Mouse (Mus musculus): ENCODE measurements around the gene Frmd4a. TPM values are rescaled to one million over a fixed set of nuclear protein-coding genes. Genes with fewer than 3 reads are reported as not detected.

The Frmd4a gene
- polyA plus RNA-seq, 1 experiment from 2014 or later = 24.2 TPM

DNA sequence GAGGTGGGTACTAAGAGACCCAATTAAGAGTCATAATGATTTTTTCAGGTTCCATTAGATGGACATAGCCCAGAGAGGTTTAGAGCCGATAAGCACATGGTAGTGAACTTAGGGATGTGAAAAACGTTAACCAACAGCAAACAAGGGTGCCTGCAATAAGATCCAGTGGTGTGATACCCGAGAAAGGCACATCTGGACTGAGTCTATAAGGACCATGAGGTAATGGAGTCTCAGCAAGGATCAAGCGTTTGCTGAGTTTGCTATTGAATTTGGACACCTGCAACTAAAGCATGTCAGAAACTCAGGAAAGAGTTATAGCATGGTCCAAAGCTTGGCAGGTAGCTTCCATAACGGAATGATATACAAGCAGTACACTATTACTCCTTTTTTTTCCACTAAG, 566.7 kb downstream of the Frmd4a start:
- peaks cover 93% of the 10 kb centered on the region for H3K36me3 ChIP-seq (ENCODE audit: inconsistent target)

DNA sequence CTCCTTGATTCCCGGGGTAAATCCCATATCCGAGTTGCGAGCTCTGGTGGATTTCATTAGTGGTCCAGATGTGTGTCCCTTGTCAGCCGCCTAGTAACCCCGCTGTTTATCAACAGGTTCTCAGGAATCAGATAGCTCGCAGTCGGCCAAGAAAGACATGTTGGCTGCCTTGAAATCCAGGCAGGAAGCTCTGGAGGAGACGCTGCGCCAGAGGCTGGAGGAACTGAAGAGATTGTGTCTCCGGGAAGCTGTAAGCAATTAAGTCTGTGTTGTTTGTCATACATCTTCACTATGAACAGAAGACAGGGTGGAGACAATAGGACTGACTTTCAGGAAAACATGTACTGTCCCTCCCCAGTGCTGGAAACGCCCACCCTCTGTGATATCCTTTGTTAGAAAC, 568.7 kb downstream of the Frmd4a start:
- WGBS (ENCODE audit: missing documents) = 95% methylated on average over 10 of the region's 11 CpGs
- no peak overlapping the region for H3K4me3 ChIP-seq (ENCODE audit: inconsistent target)
- H3K27ac ChIP-seq = no peak overlapping the region
- peaks cover 79% of the 10 kb centered on the region; the same call in 1 of the 2 replicates for H3K79me2 ChIP-seq (ENCODE audit: inconsistent target)
- H3K36me3 ChIP-seq (ENCODE audit: inconsistent target) = peaks cover 93% of the 10 kb centered on the region

More for the DNA sequence above, 566.7 kb downstream of the Frmd4a start:
- no peak overlapping the region for H3K4me3 ChIP-seq (ENCODE audit: inconsistent target)
- peaks cover 98% of the 10 kb centered on the region; the same call in 1 of the 2 replicates for H3K79me2 ChIP-seq (ENCODE audit: inconsistent target)
- no peak overlapping the region for H3K27ac ChIP-seq
- WGBS (ENCODE audit: missing documents) = 95% methylated on average over 5 of the region's 5 CpGs

DNA sequence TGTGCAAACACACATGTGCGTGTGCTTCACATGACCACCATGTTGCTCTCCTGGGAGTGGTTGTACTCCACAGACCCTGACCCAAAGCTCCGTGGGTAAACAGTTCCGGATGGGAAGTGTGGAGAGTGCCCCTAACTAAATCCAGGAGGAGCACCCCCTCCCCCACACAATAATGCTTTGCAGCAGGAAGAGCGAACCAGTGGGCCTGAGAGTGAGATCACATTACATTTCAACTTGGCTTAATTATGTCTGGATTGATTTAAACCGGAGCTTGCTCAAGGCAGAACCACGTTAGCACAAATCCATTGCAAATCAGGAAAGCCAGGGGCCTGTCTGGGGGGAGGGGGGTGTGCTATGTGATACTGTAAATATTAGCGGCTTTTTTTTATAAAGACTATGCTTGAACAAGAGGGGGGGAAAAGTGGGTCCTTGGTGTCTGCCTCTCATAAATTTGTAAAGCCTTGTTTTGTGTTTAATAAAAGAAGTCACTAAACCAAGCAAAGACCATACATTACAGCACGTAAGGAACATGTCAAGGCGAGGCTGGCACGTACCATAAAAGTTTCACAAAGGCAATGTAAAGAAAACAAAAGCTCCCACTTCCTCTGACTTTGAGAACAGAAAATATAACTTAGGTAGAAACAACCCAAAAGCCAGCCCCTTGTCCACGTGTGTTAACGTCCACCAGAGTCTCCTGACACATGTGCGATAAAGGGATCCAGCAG, 570.3 kb downstream of the Frmd4a start:
- 93% methylated on average over 13 of the region's 13 CpGs for WGBS (ENCODE audit: missing documents)
- H3K79me2 ChIP-seq (ENCODE audit: inconsistent target) = peaks cover 63% of the 10 kb centered on the region; the same call in 1 of the 2 replicates
- H3K36me3 ChIP-seq (ENCODE audit: inconsistent target) = peaks cover 97% of the 10 kb centered on the region
- H3K27ac ChIP-seq = no peak overlapping the region
- H3K4me3 ChIP-seq (ENCODE audit: inconsistent target) = no peak overlapping the region

DNA sequence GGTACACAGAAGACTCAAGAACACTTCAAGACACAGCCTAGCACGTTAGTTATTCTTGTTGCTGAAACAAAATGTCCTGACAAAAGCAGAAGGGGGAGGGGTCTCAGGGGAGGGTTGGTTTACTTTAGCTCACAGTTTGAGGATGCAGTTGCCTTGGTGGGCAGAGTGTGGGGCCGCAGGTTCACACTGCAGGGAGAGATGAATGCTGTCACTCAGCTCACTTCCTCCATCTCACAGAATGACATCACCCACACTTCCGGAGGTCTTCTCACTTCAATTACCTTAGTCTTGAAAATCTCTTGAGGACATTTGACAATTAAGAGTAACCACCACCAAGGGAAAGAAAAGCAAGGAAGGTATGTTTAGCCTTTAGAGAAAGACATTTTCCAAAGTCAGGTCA, 574.1 kb downstream of the Frmd4a start:
- Histone ChIP-seq H3K27ac (no peak overlapping the region), H3K79me2 (ENCODE audit: inconsistent target) (peaks cover 25% of the 10 kb centered on the region; the same call in 1 of the 2 replicates), H3K36me3 (ENCODE audit: inconsistent target) (peaks cover 93% of the 10 kb centered on the region), H3K4me3 (ENCODE audit: inconsistent target) (no peak overlapping the region)
- WGBS (ENCODE audit: missing documents) = 55% methylated on average over 3 of the region's 3 CpGs

GRCm38 (mm10) chr2:4592666-4593065, 575.1 kb downstream of the Frmd4a start:
- no peak overlapping the region for H3K27ac ChIP-seq
- WGBS (ENCODE audit: missing documents) = 98% methylated on average over 7 of the region's 7 CpGs
- no peak overlapping the region for H3K4me3 ChIP-seq (ENCODE audit: inconsistent target)
- H3K36me3 ChIP-seq (ENCODE audit: inconsistent target) = peaks cover 93% of the 10 kb centered on the region
- H3K79me2 ChIP-seq (ENCODE audit: inconsistent target) = peaks cover 16% of the 10 kb centered on the region; the same call in 1 of the 2 replicates

DNA sequence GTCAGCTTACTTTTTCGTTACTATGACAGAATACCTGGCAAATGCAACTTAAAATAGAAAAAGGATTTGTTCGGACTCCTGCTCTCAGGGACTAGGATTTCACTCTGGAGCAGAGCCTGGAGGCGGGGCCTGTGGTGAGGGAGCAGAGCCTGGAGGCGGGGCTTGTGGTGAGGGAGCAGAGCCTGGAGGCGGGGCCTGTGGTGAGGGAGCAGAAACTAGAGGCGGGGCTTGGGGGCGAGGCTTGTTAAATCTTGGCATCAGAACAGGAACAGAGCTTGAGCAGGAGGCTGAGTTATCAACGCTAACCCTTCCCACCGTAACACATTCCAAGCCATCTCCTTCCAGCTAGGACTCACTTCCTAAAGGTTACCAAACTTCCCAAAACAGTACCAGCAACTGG, 575.9 kb downstream of the Frmd4a start:
- H3K36me3 ChIP-seq (ENCODE audit: inconsistent target) = peaks cover 90% of the 10 kb centered on the region
- H3K4me3 ChIP-seq (ENCODE audit: inconsistent target) = no peak overlapping the region
- WGBS (ENCODE audit: missing documents) = 20% methylated on average over 9 of the region's 9 CpGs
- no peak overlapping the region for H3K27ac ChIP-seq
- peaks cover 9% of the 10 kb centered on the region; the same call in 1 of the 2 replicates for H3K79me2 ChIP-seq (ENCODE audit: inconsistent target)

DNA sequence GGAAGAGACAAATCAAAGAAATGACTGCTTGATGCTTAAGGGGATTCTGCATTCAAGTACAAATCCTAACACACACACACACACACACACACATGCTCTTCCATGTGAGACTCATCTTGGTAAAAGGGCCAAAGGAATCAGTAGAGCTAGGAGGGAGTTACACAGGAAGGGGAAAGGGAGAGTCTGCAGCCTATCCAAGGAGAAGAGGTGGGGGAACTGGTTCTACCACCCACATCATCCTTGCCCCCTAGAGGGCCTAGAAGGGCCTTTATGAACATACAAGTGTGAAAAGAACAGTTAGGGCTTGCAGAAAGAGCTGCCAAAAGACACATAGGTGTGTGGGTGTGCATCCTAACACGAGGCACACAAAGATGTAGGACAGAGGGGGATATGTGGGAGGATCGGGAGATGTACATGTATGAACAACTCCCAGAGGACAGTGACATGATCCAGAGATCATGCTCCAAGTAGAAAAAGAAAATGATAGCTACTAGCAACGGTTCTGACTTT, 576.4 kb downstream of the Frmd4a start:
- WGBS (ENCODE audit: missing documents) = 94% methylated on average over 3 of the region's 3 CpGs
- Histone ChIP-seq H3K27ac (no peak overlapping the region), H3K4me3 (ENCODE audit: inconsistent target) (no peak overlapping the region), H3K79me2 (ENCODE audit: inconsistent target) (peaks cover 4% of the 10 kb centered on the region; the same call in 1 of the 2 replicates), H3K36me3 (ENCODE audit: inconsistent target) (peaks cover 90% of the 10 kb centered on the region)

- H3K4me3 ChIP-seq (ENCODE audit: inconsistent target) = no peak overlapping the region
- H3K36me3 ChIP-seq (ENCODE audit: inconsistent target) = peaks cover 89% of the 10 kb centered on the region
- no peak overlapping the region for H3K27ac ChIP-seq
- WGBS (ENCODE audit: missing documents) = 96% methylated on average over 7 of the region's 7 CpGs
- no peaks in the 10 kb centered on the region; the same call in 1 of the 2 replicates for H3K79me2 ChIP-seq (ENCODE audit: inconsistent target)
Observed at GRCm38 (mm10) chr2:4596992-4597391, 579.5 kb downstream of the Frmd4a start.

- H3K36me3 ChIP-seq (ENCODE audit: inconsistent target) = peaks cover 86% of the 10 kb centered on the region
- WGBS (ENCODE audit: missing documents) = 78% methylated on average over 15 of the region's 15 CpGs
- no peak overlapping the region for H3K4me3 ChIP-seq (ENCODE audit: inconsistent target)
- H3K79me2 ChIP-seq (ENCODE audit: inconsistent target) = no peaks in the 10 kb centered on the region; the same call in 1 of the 2 replicates
- no peak overlapping the region for H3K27ac ChIP-seq
Observed at GRCm38 (mm10) chr2:4601034-4601890, 583.7 kb downstream of the Frmd4a start.

DNA sequence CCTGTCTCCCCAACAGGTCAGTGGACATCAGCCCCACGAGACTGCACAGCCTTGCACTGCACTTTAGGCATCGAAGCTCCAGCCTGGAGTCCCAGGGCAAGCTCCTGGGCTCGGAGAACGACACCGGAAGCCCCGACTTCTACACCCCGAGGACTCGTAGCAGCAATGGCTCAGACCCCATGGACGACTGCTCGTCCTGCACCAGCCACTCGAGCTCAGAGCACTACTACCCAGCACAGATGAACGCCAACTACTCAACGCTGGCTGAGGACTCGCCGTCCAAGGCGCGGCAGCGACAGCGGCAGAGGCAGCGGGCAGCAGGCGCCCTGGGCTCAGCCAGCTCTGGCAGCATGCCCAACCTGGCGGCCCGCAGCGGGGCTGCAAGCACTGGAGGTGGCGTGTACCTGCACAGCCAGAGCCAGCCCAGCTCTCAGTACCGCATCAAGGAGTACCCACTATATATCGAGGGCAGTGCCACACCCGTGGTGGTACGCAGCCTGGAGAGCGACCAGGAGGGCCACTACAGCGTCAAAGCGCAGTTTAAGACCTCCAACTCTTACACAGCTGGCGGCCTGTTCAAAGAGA, 585.9 kb downstream of the Frmd4a start:
- H3K4me3 ChIP-seq (ENCODE audit: inconsistent target) = no peak overlapping the region
- H3K79me2 ChIP-seq (ENCODE audit: inconsistent target) = no peaks in the 10 kb centered on the region; the same call in 1 of the 2 replicates
- H3K36me3 ChIP-seq (ENCODE audit: inconsistent target) = peaks cover 89% of the 10 kb centered on the region
- WGBS (ENCODE audit: missing documents) = 94% methylated on average over 33 of the region's 33 CpGs
- no peak overlapping the region for H3K27ac ChIP-seq

GRCm38 (mm10) chr2:4606559-4606958, 589.0 kb downstream of the Frmd4a start:
- H3K79me2 ChIP-seq (ENCODE audit: inconsistent target) = no peaks in the 10 kb centered on the region; the same call in 1 of the 2 replicates
- H3K36me3 ChIP-seq (ENCODE audit: inconsistent target) = peaks cover 90% of the 10 kb centered on the region
- WGBS (ENCODE audit: missing documents) = 100% methylated on average over 3 of the region's 3 CpGs
- no peak overlapping the region for H3K27ac ChIP-seq
- no peak overlapping the region for H3K4me3 ChIP-seq (ENCODE audit: inconsistent target)

DNA sequence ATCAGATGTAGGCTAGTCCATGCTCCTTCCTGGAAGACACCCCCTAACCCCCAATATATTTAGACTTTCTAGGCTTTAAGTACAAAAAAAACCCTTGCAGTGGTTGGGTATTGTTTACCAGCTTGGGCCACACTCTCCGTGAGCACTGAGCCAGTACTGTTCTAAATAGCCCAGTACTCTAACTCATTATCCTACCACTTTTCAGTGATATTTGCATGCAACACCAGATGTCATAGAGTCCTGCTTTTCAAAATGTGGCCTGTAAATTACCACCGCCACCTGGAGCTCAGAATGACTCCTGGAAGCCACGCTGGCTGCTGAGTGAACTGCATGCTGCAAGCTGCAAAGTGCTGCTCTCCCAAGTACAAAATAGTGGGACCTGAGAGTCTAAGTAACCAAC, 590.7 kb downstream of the Frmd4a start:
- Histone ChIP-seq H3K4me3 (ENCODE audit: inconsistent target) (no peak overlapping the region), H3K36me3 (ENCODE audit: inconsistent target) (peaks cover 89% of the 10 kb centered on the region), H3K79me2 (ENCODE audit: inconsistent target) (no peaks in the 10 kb centered on the region; the same call in 1 of the 2 replicates), H3K27ac (no peak overlapping the region)
- 94% methylated on average over 3 of the region's 3 CpGs for WGBS (ENCODE audit: missing documents)

DNA sequence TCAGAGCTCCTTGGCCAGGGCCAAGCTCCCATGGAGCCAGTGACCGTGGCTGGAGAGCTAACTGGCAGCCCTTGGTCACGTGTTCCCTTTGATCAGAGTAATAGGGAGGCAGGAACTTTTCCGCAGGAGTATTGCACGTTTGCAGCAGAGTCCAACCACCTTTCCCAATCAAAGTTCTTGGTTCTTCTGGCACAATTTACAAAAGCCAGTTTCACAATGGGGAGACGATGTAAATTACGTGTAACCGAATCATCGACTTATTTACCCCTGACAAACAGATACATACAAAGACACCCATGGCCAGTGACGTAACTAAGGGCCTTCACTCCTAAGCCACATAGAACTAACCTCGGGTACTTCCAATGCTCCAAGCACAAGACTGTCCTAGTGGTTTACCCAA, 591.9 kb downstream of the Frmd4a start:
- WGBS (ENCODE audit: missing documents) = 97% methylated on average over 10 of the region's 10 CpGs

DNA sequence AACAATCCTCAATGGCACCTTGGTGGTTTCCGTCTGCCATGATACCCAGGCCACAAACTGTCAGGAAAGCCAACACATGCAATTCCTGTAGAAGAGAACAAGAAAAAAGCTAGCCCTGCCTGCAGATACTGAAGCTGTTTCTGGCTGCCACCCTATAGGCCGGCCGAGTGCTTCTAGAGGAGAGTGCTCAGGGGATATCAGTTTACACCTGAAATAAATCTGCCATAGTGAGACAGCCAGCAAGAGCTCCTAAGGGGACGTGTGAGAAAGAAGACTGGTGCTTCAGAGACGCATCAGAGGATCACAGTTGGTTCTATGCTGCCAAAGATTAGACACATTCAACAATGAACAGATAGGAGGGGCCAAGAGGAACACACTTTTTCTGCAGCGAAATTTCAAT, 593.8 kb downstream of the Frmd4a start:
- no peak overlapping the region for H3K27ac ChIP-seq
- H3K36me3 ChIP-seq (ENCODE audit: inconsistent target) = peaks cover 69% of the 10 kb centered on the region
- H3K4me3 ChIP-seq (ENCODE audit: inconsistent target) = no peak overlapping the region
- no peaks in the 10 kb centered on the region for H3K79me2 ChIP-seq (ENCODE audit: inconsistent target)
- WGBS (ENCODE audit: missing documents) = 91% methylated on average over 6 of the region's 6 CpGs

More for the DNA sequence above, 591.9 kb downstream of the Frmd4a start:
- H3K27ac ChIP-seq = no peak overlapping the region
- no peaks in the 10 kb centered on the region; the same call in 1 of the 2 replicates for H3K79me2 ChIP-seq (ENCODE audit: inconsistent target)
- H3K36me3 ChIP-seq (ENCODE audit: inconsistent target) = peaks cover 88% of the 10 kb centered on the region
- no peak overlapping the region for H3K4me3 ChIP-seq (ENCODE audit: inconsistent target)
